Mouse (Mus musculus) gonadal fat pad, adult 2 months (tissue): ENCODE measurements around the gene Rgl1. TPM values are rescaled to one million over a fixed set of nuclear protein-coding genes. Genes with fewer than 3 reads are reported as not detected.
"Not testable (repeated sequence)": the region's sequence is repeated elsewhere in the genome, so short reads cannot be mapped to it uniquely, and the experiment has no call there.

Experiments used
- DNase-seq: peaks from one replicate; pipeline ENCODE4 v3.0.0-alpha.2; 2012; ENCODE audit warnings: low read depth
- polyA plus RNA-seq: library from polyadenylated mRNA; depleted of rRNA; stranded (reverse); fragments of >200 nt; gene quantifications from 2 replicates; pipeline ENCODE4 v1.2.3, GENCODE M21; 2012

Gene Rgl1
- polyA plus RNA-seq, 1 experiment = 21.5 TPM

GRCm38 (mm10) chr1:152785446-152785845 is 19.3 kb upstream of the Rgl1 start:
- not testable (repeated sequence) for DNase-seq

- no peak for DNase-seq
Measured at GRCm38 (mm10) chr1:152784620-152785019, 18.5 kb upstream of the Rgl1 start.

DNA sequence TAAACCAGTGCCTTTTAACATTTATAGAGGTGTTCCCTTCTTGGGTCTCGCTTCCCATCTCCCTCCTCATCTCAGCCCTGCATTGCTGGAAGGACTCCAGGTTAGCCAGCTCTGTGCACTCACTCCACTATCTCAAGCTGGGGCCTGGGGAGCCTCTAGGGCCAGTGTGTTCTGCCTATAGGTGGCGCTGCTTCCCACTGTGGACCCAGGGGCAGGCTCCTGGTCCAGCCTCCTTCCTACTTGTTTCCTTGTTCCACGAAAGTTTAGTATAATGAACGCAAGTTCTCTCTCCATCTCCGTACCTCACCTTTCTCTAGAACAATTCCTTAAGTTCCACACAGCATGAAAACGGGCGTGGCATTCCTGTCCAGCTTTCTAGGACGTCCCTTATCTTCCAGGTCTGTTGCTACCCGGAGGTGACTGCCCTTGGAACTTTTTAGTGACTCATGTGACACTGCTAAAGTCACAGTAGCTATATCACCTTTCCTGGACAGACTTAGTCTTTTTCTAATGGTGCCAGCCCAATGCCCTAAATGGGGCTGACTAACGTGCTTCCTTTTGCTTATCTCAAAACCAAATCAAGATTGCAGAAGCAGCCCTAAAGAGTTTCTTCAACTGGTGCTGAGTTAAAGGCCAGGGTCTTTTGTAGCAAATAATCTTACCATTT is 13.1 kb upstream of the Rgl1 start:
- DNase-seq = no peak

DNA sequence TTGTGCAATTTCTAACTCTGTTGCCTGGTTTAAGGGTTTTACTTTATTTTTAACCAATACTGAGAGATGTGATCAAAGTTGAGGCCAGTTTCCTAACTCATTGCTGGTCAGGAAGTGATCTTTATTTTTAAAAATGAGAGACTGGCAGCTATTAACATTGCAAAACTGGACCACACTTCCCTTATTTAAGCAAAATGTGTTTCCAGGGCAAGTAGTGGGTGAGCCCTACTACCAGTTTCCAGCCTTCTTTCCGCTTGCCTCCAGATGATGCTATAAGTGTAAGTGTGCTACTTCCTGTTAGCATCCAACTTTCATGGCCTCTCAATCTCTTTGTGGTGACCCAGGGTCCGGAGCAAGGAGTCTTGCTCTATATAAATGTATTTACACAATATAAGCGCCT is 8.4 kb upstream of the Rgl1 start:
- not testable (repeated sequence) for DNase-seq

GRCm38 (mm10) chr1:152771016-152771415 is 4.9 kb upstream of the Rgl1 start:
- DNase-seq = no peak

GRCm38 (mm10) chr1:152767749-152768488 is 1.8 kb upstream of the Rgl1 start:
- peak; percentile 34 for DNase-seq

DNA sequence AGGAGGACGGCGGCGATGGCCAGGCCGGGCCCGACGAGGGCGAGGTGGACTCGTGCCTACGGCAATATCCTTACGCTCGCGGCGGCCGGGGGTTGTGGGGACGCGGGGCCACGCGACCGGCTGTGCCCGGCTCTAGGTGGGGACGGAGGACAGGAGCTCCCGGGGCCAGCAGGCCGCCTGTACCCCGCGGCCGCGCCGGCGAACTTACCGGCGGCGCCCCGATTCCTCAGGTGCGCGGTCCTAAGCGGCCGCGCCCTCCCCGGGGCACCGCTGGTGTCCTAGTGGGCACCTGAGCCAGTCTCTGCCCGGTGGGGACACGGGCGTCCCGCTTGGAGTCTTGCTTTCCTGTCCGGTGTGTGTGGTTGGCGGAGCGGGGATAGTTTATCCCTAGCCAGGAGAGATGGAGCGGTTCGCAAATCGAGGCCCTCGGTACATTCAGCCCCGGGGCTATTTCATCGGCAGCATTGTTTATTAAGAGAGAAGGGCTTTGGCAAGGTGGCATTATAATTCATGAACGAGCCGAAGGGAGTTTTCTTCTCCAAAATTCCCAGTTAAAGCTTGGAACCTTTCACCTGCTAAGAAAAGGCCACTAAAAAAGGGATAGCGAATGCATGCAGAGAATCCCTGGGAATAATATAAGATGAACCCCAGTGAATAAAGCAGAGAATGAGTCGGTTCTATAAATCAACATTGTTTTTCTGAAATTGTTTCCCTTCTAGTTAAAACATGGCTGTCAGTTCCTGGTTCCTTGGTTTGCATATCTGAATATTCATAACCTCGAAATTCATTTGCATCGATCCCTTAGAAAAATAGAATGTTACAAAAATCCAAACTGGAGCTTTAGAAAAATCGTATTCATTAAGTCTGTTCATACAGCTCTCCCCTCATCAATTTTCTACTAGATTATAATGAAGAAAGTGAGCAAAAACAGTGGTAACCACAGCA is 925 bp upstream of the Rgl1 start:
- DNase-seq = no peak

GRCm38 (mm10) chr1:152761791-152762190 is 4.4 kb downstream of the Rgl1 start:
- DNase-seq = no peak

GRCm38 (mm10) chr1:152750312-152750965 is 15.7 kb downstream of the Rgl1 start, which contains the start of gene Apobec4:
TSS of gene Apobec4 (plus strand) at chr1:152750551.
- no peak for DNase-seq

GRCm38 (mm10) chr1:152749276-152749675 is 16.9 kb downstream of the Rgl1 start:
- DNase-seq = no peak

DNA sequence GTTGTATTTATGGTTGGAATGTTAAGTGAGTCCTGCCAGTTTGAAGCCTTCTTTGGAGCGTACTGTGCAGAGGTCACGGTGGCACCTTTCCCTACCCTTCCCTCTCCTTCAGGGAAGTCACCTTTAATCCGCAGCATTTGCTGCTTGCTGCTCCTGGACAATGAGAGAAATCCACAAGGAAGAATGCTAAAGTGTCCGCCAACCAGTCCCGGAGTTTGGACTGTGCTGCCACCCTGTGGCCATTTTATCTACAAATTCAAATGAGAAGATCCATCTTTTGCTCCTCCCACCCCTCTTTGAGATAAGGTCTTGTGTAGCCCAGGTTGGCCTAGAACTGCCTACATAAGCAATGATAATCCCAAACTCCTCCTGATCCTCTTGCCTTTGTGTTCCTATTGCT is 19.7 kb downstream of the Rgl1 start:
- DNase-seq = no peak

DNA sequence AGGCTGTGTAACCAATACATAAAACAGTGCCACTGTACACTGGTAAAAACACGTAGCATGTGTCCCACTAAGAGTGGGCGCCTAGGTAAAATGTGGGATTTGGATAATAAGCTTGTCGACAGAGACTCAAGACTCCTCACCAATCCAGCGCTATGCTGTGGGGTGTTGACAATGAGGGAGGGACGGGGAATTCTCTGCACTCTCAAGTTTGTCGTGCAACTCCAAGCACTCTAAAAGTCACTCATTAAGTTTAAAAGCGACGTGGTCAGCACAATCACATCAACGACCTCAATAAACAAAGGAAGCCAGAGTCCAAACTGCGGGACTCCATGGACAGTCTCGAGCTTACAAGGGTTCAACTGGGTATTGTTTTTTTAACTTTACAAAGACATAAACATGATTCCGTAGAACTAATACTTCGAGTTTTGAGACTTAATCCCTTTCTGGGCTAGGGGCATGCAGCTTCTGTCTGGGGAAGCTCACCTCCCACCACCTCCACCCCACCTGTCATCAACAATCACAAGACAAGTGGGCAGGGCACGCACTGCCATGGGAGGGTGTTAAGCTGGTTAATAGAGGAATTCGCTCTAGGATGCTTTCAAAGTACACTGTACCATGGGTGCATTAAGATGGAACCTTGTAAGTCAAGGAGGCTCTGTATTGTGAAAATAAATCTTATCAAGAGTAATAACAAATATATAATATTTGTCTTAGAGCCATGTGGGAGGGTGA is 22.9 kb downstream of the Rgl1 start:
- DNase-seq = no peak

DNA sequence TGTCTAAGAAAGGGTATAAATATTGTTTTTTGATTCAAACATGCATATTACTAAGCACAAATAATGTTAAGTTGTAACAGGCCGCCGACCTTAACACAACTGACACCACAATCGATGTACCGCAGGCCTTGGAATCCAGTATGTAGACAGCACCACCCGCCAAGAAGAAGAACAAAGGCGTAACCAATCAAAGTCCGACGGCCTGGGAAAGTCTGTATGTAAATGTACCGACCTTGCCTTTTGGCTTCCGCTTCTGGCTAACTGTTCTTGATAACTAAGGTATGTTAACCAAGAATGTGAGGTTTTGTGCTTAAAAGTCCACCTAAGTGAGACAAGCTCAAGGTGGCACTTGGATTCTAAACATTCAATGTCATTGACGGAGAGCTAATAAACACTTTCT is 26.8 kb downstream of the Rgl1 start:
- no peak for DNase-seq

- no peak for DNase-seq
Measured at GRCm38 (mm10) chr1:152738793-152739192, 27.4 kb downstream of the Rgl1 start.

DNA sequence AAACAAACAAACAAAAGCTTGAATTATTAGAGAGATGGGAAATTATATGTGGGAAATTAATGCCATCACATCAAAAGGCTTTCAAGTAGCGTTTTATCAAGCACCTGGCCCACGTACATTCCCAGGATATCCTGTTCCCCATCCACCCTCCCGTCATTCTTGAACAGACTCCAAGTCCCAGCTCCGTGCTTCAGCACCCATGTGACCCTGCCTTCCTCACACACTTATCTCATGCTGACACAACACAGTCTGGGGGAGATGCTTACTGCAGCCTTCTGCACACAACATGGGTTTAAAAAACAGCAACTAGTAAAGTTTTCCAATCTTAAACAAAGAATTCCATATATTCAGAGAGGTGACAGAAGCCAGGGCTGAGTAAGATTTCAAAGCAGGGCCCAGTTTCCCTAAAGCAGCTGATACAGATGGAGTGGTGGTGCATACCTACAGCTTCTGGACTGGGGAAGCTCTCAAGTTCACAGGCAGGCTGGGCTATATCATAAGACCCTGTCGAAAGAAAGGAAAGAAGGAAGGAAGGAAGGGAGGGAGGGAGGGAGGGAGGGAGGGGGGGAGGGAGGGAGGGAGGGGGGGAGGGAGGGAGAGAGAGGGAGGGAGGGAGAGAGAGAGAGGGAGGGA is 38.4 kb downstream of the Rgl1 start:
- DNase-seq = no peak

DNA sequence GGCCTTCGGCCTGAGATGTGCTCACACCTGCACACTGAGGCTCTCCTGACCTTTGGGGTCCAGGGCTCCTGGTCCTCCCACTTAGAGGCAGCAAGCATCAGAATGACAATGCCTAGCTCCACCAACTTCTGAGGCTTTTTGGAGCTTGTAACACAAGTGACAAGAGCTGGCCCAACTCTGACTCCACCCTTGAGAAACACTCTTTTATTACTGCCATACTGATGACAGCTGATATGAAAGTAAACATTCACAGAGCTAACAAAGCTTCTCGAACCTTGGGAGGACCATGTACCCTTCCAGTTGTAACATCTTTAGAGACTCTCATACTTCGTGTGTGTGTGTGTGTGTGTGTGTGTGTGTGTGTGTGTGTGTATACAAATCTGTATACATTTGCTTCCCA is 40.1 kb downstream of the Rgl1 start:
- DNase-seq = no peak

- DNase-seq = no peak
Measured at GRCm38 (mm10) chr1:152724286-152724685, 41.9 kb downstream of the Rgl1 start.

GRCm38 (mm10) chr1:152721535-152722198 is 44.5 kb downstream of the Rgl1 start:
- DNase-seq = no peak

GRCm38 (mm10) chr1:152720969-152721368 is 45.2 kb downstream of the Rgl1 start:
- DNase-seq = no peak

GRCm38 (mm10) chr1:152718200-152718599 is 48.0 kb downstream of the Rgl1 start:
- no peak for DNase-seq
